Mouse (Mus musculus): ENCODE results near the gene Zfp777.
A peak's percentile ranks its signal among the peaks of the same experiment; 100 is the strongest.

Gene Zfp777

GRCm38 (mm10) chr6:48025905-48026660 lies 22.6 kb downstream of the Zfp777 start:
- DNase-seq (ENCODE audit: low read depth), result no peak

DNA sequence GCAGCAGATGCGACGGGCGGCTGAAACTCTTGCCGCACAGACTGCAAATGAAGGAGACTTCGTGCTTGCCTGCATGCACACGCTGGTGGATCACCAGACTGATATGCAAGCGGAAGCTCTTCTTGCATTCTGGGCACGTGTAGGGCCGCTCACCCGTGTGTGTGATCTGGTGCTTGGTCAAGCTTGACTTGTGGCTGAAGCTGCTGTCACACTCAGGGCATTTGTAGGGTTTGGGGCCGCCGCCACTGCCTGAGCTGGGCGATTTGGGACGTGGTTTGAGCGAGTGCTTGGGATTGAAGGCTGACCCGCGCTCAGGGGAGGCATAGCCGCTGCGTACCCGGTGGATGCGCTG lies 23.7 kb downstream of the Zfp777 start:
- no peak for DNase-seq (ENCODE audit: low read depth)

DNA sequence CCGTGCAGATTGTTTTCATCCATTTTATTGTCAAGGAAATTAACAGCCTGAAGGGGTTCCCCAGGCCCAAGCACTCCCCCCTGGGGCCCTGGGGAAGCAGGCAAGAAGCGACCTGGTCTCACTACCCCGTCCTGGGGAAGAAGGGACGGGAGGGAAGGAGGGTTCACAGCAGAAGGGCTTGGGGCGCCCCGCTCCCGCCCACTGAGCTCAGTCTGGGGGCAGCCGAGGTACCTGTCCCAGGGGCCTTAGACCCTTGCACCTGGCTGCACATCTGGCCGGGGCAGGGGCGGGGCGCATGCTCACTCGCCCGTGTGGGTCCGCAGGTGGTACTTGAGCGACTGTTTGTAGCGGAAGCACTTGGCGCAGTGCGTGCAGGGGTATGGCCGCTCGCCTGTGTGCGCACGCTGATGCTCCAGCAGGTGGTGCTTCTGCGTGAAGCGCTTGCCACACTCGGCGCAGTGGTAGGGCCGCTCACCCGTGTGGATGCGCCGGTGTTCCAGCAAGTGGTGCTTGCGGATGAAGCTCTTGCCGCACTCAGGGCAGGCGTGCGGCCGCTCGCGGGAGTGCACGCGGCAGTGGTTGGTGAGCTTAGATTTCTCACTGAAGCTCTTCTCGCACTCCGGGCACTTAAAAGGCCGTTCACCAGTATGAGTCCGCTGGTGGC lies 24.2 kb downstream of the Zfp777 start:
- no peak for DNase-seq (ENCODE audit: low read depth)

GRCm38 (mm10) chr6:48022672-48023071 lies 26.0 kb downstream of the Zfp777 start:
- DNase-seq (ENCODE audit: low read depth), result no peak

DNA sequence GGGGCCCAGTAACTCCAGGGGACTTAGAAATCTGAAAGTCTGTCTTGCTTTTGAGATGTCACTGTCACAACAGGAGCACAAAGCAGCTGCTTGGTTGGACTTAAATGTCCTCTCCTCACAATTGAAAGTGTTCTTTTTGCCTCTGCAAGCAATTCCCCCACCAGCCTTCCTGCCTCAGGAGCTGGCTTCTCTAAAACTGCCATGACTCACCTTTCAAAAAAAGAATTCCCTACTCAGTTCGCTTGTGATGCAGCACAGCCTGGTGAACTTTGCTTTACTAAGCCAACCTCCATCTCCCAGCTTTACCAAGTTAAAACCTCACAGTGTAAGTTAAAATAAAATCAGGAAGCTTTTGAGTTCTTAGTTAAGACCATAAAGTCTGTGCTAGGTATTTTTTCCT lies 27.0 kb downstream of the Zfp777 start:
- DNase-seq (ENCODE audit: low read depth), result no peak

DNA sequence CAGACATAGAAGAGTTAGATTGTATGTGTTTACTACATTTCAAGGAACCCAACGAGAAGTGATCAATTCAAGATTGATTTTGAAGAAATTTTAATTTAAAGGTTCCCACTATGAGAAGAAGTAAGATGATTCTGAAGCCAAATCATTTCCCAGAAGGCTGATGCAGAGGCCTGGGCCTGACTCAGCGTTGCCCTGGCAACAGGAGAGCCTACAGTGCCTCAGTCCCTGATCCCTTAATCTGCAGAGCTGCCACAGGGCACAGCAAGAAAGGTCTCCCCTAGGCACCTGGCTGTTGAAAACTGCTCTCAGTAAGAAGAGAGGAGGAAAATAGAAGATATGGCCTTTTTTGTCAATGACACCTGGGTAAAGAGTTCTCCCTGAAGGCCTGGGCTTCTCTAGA lies 28.7 kb downstream of the Zfp777 start:
- no peak for DNase-seq (ENCODE audit: low read depth)

DNA sequence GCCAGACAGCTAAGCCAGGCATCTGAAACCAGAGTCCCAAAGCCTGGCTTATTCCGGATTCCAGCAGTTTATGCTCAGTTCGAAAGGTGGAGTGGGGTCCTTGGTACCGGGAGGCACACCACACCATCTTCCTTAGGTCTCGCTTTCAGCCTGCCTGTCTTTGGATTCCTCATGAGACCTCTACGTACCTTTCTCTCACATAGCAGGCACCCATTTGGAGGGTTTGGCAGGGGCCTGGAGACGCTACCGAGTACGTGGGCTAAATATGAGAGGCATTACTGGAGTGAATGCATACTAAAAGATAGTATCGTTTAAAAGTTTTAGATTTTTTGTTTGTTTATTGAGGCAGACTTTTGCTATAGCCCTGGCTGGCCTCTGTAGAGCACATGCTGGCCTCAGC lies 31.9 kb downstream of the Zfp777 start:
- DNase-seq (ENCODE audit: low read depth), result no peak

DNA sequence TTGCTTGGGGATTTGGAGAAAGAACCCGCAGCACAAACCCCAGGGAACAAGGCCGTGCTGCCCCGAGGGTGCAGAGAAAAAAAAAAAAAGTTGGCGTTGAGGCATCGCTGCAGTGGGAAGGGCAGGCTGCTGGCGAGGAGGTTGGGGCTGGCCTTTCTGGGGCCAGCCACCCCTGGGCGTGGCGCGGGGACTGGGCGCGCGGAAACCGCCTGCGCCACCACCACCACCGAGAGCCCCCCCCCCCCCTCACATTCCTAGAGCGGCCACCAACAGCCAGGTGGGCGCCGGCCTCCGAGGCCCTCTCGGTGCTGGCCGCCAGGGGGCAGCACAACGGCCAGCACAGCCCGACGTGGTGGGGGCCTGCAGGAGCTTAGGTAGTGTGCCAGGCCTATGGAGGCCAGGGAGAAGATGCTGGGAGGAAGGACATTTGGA lies 32.6 kb downstream of the Zfp777 start:
- peak; percentile 75 for DNase-seq (ENCODE audit: low read depth)

DNA sequence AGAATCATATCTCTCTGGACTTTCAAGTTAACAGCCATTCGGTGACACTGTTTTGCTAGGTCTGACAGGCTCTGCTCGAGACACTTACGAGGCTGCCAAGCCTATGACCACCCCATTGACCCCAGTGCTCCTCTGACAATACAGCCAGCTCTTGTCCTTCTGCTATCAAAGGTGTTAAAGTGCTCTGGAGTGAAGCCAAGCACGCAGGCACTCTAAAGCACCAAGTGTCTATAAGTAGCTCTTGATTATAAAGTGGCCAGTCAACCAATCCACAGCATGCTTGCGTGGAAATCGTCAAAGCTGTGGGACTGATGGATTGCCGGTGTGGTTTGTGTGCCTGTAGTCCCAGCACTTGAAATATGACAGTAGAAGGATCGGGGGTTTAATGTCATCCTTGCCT lies 38.0 kb downstream of the Zfp777 start:
- DNase-seq (ENCODE audit: low read depth), result no peak

- no peak for DNase-seq (ENCODE audit: low read depth)
These were observed 53.0 kb downstream of the Zfp777 start for GRCm38 (mm10) chr6:47995661-47996060.

DNA sequence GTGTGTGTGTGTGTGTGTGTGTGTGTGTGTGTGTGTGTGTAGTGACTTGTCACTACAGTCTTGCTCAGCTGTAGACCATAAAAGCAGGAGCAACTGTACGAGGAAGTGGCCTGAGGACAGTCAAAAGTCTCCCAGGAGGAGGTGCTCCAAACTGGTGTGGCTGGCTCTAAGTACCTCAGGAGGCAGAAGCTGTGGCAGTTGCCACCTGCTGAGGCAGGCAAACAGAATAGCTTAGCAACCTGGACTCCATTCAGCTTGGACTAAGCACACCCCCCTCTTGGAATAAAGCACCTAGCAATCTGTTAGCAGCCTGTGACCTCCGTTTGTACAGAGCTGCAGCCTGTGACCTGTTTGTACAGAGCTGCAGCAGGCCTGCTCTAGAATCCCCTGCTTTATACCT lies 64.8 kb downstream of the Zfp777 start:
- DNase-seq (ENCODE audit: low read depth), result no peak

GRCm38 (mm10) chr6:47978897-47979368 lies 69.8 kb downstream of the Zfp777 start:
- peak; percentile 68 for DNase-seq (ENCODE audit: low read depth)

DNA sequence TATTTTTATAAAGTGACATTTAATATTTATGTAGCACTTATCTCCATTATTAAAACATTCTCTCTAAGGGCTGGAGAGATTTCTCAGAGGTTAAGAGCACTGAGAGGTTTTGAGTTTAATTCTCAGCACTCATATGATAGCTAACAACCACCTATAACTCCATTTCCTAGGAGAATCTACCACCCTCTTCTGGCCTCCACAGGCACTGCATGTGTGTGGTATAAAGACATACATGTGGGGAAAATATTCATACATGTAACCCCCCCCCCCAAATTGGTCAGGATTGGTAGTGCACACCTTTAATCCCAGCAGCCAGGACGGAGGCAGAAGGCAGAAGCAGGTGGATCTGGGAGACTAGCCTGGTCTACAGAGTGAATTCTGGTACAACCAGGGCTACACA lies 74.1 kb downstream of the Zfp777 start:
- DNase-seq (ENCODE audit: low read depth), result peak; percentile 48
